Mouse (Mus musculus) spleen, embryonic (tissue): ENCODE results near the gene St6galnac5.

Experiments used
- CTCF ChIA-PET: fragments of 350-600 bp; sonication (Branson Sonifier 250); formaldehyde crosslinking; loops from one replicate; lab custom pipeline; 2022; lab: Charles Lee

St6galnac5 gene

GRCm38 (mm10) chr3:152872054-152872453 is 110.0 kb downstream of the St6galnac5 start:
- CTCF ChIA-PET, result no interaction called here

GRCm38 (mm10) chr3:152867654-152868525 is 114.2 kb downstream of the St6galnac5 start:
- CTCF ChIA-PET, result no interaction called here

- CTCF ChIA-PET, result no interaction called here
These were observed 115.7 kb downstream of the St6galnac5 start for GRCm38 (mm10) chr3:152866035-152866965.

- CTCF ChIA-PET, result no interaction called here
These were observed 120.1 kb downstream of the St6galnac5 start for GRCm38 (mm10) chr3:152861978-152862377.

GRCm38 (mm10) chr3:152861450-152861849 is 120.6 kb downstream of the St6galnac5 start:
- CTCF ChIA-PET, result no interaction called here

GRCm38 (mm10) chr3:152856095-152856494 is 126.0 kb downstream of the St6galnac5 start:
- CTCF ChIA-PET, result no interaction called here

GRCm38 (mm10) chr3:152855006-152855614 is 126.9 kb downstream of the St6galnac5 start:
- CTCF ChIA-PET, result no interaction called here

- CTCF ChIA-PET, result interaction anchor here (0.7 kb wide), 1 partner anchor 61 kb away, joined by 4 read pairs; no protein-coding TSS in a partner anchor
These were observed 138.1 kb downstream of the St6galnac5 start for GRCm38 (mm10) chr3:152843925-152844324.

- CTCF ChIA-PET, result no interaction called here
These were observed 139.4 kb downstream of the St6galnac5 start for GRCm38 (mm10) chr3:152842648-152843047.

- CTCF ChIA-PET, result no interaction called here
These were observed 140.8 kb downstream of the St6galnac5 start for GRCm38 (mm10) chr3:152841264-152841663.

- CTCF ChIA-PET, result no interaction called here
These were observed 144.1 kb downstream of the St6galnac5 start for GRCm38 (mm10) chr3:152837938-152838337.

GRCm38 (mm10) chr3:152837407-152837806 is 144.6 kb downstream of the St6galnac5 start:
- CTCF ChIA-PET, result no interaction called here

- CTCF ChIA-PET, result interaction anchor here (0.6 kb wide), 1 partner anchor 1152 kb away, joined by 5 read pairs; no protein-coding TSS in a partner anchor
These were observed 149.6 kb downstream of the St6galnac5 start for GRCm38 (mm10) chr3:152832436-152832835.

- CTCF ChIA-PET, result interaction anchor here (0.6 kb wide), 1 partner anchor 1153 kb away, joined by 5 read pairs; no protein-coding TSS in a partner anchor
These were observed 150.1 kb downstream of the St6galnac5 start for GRCm38 (mm10) chr3:152831974-152832373.

GRCm38 (mm10) chr3:152831377-152831776 is 150.7 kb downstream of the St6galnac5 start:
- CTCF ChIA-PET, result no interaction called here

GRCm38 (mm10) chr3:152821202-152821601 is 160.8 kb downstream of the St6galnac5 start:
- CTCF ChIA-PET, result no interaction called here

GRCm38 (mm10) chr3:152820406-152820805 is 161.6 kb downstream of the St6galnac5 start:
- CTCF ChIA-PET, result no interaction called here

GRCm38 (mm10) chr3:152815110-152815509 is 166.9 kb downstream of the St6galnac5 start:
- CTCF ChIA-PET, result no interaction called here

GRCm38 (mm10) chr3:152813905-152814304 is 168.1 kb downstream of the St6galnac5 start:
- CTCF ChIA-PET, result no interaction called here

GRCm38 (mm10) chr3:152799738-152800431 is 182.2 kb downstream of the St6galnac5 start:
- CTCF ChIA-PET, result no interaction called here

- CTCF ChIA-PET, result no interaction called here
These were observed 184.7 kb downstream of the St6galnac5 start for GRCm38 (mm10) chr3:152797354-152797753.
